Mouse (Mus musculus): ENCODE measurements around the gene Adamts10.

Gene Adamts10

GRCm38 (mm10) chr17:33523918-33524755 is at the start of gene Adamts10:
Gene Adamts10, plus strand, starts transcription at chr17:33524204.
- peak; percentile 75 to 80 for DNase-seq

- no peak for DNase-seq
These were observed 40.0 kb upstream of the Adamts10 start for GRCm38 (mm10) chr17:33484020-33484419.

- DNase-seq: no peak
These were observed 36.8 kb upstream of the Adamts10 start for GRCm38 (mm10) chr17:33487211-33487610.

GRCm38 (mm10) chr17:33487652-33488051 is 36.4 kb upstream of the Adamts10 start:
- DNase-seq: peak; percentile 84

GRCm38 (mm10) chr17:33491371-33491770 is 32.6 kb upstream of the Adamts10 start:
- DNase-seq: no peak

- no peak for DNase-seq
These were observed 30.9 kb upstream of the Adamts10 start for GRCm38 (mm10) chr17:33493065-33493464.

- peak in 1 of 2 experiments; percentile 26 for DNase-seq
These were observed 29.4 kb upstream of the Adamts10 start for GRCm38 (mm10) chr17:33494586-33494985.

GRCm38 (mm10) chr17:33498918-33499317 is 25.1 kb upstream of the Adamts10 start:
- DNase-seq: no peak

- no peak for DNase-seq
These were observed 15.6 kb upstream of the Adamts10 start for GRCm38 (mm10) chr17:33508386-33508785.

GRCm38 (mm10) chr17:33510172-33510571 is 13.8 kb upstream of the Adamts10 start:
- no peak for DNase-seq

GRCm38 (mm10) chr17:33512441-33513415 is 11.3 kb upstream of the Adamts10 start:
- no peak for DNase-seq

- DNase-seq: no peak
These were observed 10.1 kb upstream of the Adamts10 start for GRCm38 (mm10) chr17:33513874-33514273.

- DNase-seq: no peak
These were observed 3.6 kb upstream of the Adamts10 start for GRCm38 (mm10) chr17:33520366-33520765.

GRCm38 (mm10) chr17:33523431-33523917 is 530 bp upstream of the Adamts10 start:
- no peak for DNase-seq

GRCm38 (mm10) chr17:33524806-33525373 is 886 bp downstream of the Adamts10 start:
- DNase-seq: no peak

- DNase-seq: no peak
These were observed 2.5 kb downstream of the Adamts10 start for GRCm38 (mm10) chr17:33526506-33526905.

- DNase-seq: peak; percentile 71 to 79
These were observed 15.2 kb downstream of the Adamts10 start for GRCm38 (mm10) chr17:33539106-33539675.

- DNase-seq: peak; percentile 42 to 51
These were observed 15.9 kb downstream of the Adamts10 start for GRCm38 (mm10) chr17:33539878-33540277.

- DNase-seq: peak; percentile 90 to 93
These were observed 25.2 kb downstream of the Adamts10 start for GRCm38 (mm10) chr17:33549212-33549611.

- peak in 1 of 2 experiments; percentile 35 for DNase-seq
These were observed 26.4 kb downstream of the Adamts10 start for GRCm38 (mm10) chr17:33550388-33550787.

GRCm38 (mm10) chr17:33552113-33552512 is 28.1 kb downstream of the Adamts10 start:
- no peak for DNase-seq

GRCm38 (mm10) chr17:33552964-33553363 is 29.0 kb downstream of the Adamts10 start:
- DNase-seq: peak in 1 of 2 experiments; percentile 38

All from cerebellum, postnatal 36 days (tissue).